Mouse (Mus musculus) limb, embryonic 14.5 days (tissue): ENCODE results near the gene Olfr807. TPM values are rescaled to one million over a fixed set of nuclear protein-coding genes. Genes with fewer than 3 reads are reported as not detected.

Source experiments
- ATAC-seq: fragments of 200-750 bp; cut with Nextera tagmentation; 2 replicates; pipeline ENCODE4 v1.8.0; 2017; ENCODE audit warnings: low read depth, moderate number of reproducible peaks, moderate TSS enrichment; ENCODE audit not compliant: low FRiP score
- DNase-seq: peaks from one replicate; pipeline ENCODE4 v3.0.0-alpha.2; 2015; ENCODE audit warnings: low spot score
- H3K27ac ChIP-seq: fragments of 300-500 bp; sonication (generic); replicated peaks from 2 replicates; pipeline ENCODE4 v1.5.1; 2014; ENCODE audit warnings: low read depth, mild to moderate bottlenecking, low read length, moderate library complexity, mixed read lengths
- H3K27me3 ChIP-seq: fragments of 300-500 bp; sonication (generic); 2 replicates; pipeline ENCODE4 v1.6.1; 2014; ENCODE audit warnings: low read length, mixed read lengths; ENCODE audit not compliant: control insufficient read depth, insufficient read depth
- H3K36me3 ChIP-seq: fragments of 300-500 bp; sonication (generic); 2 replicates; pipeline ENCODE4 v1.6.1; 2014; ENCODE audit warnings: mild to moderate bottlenecking, low read length, moderate library complexity, mixed read lengths; ENCODE audit not compliant: control insufficient read depth, insufficient read depth
- H3K4me1 ChIP-seq: fragments of 300-500 bp; sonication (generic); 2 replicates; pipeline ENCODE4 v1.6.1; 2014; ENCODE audit warnings: antibody characterized with exemption, low read length, mixed read lengths; ENCODE audit not compliant: control insufficient read depth, insufficient read depth
- H3K4me2 ChIP-seq: fragments of 300-500 bp; sonication (generic); replicated peaks from 2 replicates; pipeline ENCODE4 v1.6.1; 2014; ENCODE audit warnings: low read depth, mild to moderate bottlenecking, low read length, moderate library complexity; ENCODE audit not compliant: severe bottlenecking
- H3K4me3 ChIP-seq: fragments of 300-500 bp; sonication (generic); replicated peaks from 2 replicates; pipeline ENCODE4 v1.5.1; 2014; ENCODE audit warnings: low read length
- H3K9ac ChIP-seq: fragments of 300-500 bp; sonication (generic); 2 replicates; pipeline ENCODE4 v1.6.1; 2014; ENCODE audit warnings: mild to moderate bottlenecking, low read depth, low read length, moderate library complexity; ENCODE audit not compliant: severe bottlenecking
- H3K9me3 ChIP-seq: fragments of 300-500 bp; sonication (generic); 2 replicates; pipeline ENCODE4 v1.6.1; 2016; ENCODE audit warnings: low read length; ENCODE audit not compliant: control insufficient read depth
- POLR2A ChIP-seq: fragments of 200-500 bp; IDR thresholded peaks from 2 replicates; pipeline ENCODE4 v1.8.0; 2012; ENCODE audit warnings: inconsistent platforms, mild to moderate bottlenecking, moderate library complexity, borderline replicate concordance; ENCODE audit not compliant: insufficient read depth, insufficient read length; ENCODE audit errors: extremely low read depth
- WGBS: fragments of 180-500 bp; shearing (Covaris S2); extraction: QIAGEN DNeasy Blood & Tissue Kit; methylation state at CpG from one replicate; pipeline ENCODE4 v1.1.7; 2014; 5-methylcytosine and 5-hydroxymethylcytosine counted together
- polyA plus RNA-seq, 2 experiments: library from polyadenylated mRNA; depleted of rRNA in 1 of 2; stranded (reverse) in 1 of 2; unstranded in 1 of 2; fragments of >200 nt; fragmentation: Nextera tagmentation in 1 of 2; extraction: Ambion mirVana in 1 of 2; gene quantifications; 2 replicates each; pipeline versions ENCODE4 v1.2.1 to v1.2.3; 2012 to 2014

The Olfr807 gene
- polyA plus RNA-seq (2012; rRNA removed) (not detected in 2 replicates), polyA plus RNA-seq (2014; fragmentation: Nextera tagmentation; extraction: Ambion mirVana) (not detected in 2 replicates)

DNA sequence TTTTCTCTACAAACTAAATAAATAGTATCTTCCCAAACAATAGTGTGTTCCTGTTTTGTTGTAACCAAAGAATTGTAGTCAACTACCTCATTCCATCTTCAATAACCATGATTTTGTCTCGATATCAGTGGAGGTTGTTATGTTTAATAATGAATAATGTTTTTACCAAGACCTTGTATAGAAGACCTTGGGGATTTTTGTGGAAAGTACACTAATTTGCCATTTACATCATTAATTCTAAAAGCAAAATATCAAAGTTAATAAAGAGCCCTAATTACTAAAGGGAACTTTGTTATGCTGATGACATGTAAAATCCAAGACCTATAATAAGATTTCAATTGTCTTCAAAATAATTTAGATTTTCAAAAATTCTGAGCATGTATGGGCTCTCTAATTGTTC lies at the start of gene Olfr807:
Gene Olfr807, minus strand, starts transcription at position 101 of the 400 bp plus-strand sequence.
- 84% methylated on average over 1 of the region's 1 CpGs for WGBS
- H3K27me3 ChIP-seq = no peaks in the 10 kb centered on the region
- no peak within 1 kb of the TSS for H3K27ac ChIP-seq
- no peaks in the 10 kb centered on the region for H3K36me3 ChIP-seq
- no peak within 1 kb of the TSS for H3K4me3 ChIP-seq
- no peaks in the 10 kb centered on the region for H3K4me1 ChIP-seq
- no peak for DNase-seq
- H3K4me2 ChIP-seq = no peak within 1 kb of the TSS
- H3K9me3 ChIP-seq = no peaks in the 10 kb centered on the region
- H3K9ac ChIP-seq = no peak within 1 kb of the TSS
- no peak for ATAC-seq
- no peak for TF ChIP-seq POLR2A

DNA sequence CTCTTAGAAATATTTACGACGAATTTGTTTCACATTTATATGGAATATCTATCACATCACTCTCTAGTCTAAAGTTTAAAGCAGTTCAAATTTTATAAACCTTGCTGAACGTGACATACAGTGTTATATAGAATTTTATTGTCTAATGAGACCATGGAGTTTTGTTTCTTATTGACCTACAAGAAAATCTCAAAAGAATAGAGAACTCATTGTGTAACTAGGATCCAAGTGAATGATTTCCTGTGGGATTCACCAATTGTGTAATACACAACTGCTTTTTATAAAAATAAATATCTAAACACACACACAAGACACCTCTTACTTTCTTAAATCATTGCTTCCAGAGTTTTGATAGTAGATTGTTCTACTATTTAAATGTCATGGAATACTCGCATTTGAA lies 46.7 kb upstream of the Olfr807 start, which contains the start of gene Olfr811:
Gene Olfr811, minus strand, starts transcription at position 101 of the 400 bp plus-strand sequence.
- H3K9me3 ChIP-seq = no peaks in the 10 kb centered on the region
- no peak within 1 kb of the TSS for H3K4me3 ChIP-seq
- no peaks in the 10 kb centered on the region for H3K27me3 ChIP-seq
- H3K27ac ChIP-seq = no peak within 1 kb of the TSS
- H3K4me1 ChIP-seq = no peaks in the 10 kb centered on the region
- H3K36me3 ChIP-seq = no peaks in the 10 kb centered on the region
- 79% methylated on average over 4 of the region's 4 CpGs for WGBS
- ATAC-seq (no peak), DNase-seq (no peak)
- H3K4me2 ChIP-seq = no peak within 1 kb of the TSS
- no peak for TF ChIP-seq POLR2A
- H3K9ac ChIP-seq = no peak within 1 kb of the TSS

DNA sequence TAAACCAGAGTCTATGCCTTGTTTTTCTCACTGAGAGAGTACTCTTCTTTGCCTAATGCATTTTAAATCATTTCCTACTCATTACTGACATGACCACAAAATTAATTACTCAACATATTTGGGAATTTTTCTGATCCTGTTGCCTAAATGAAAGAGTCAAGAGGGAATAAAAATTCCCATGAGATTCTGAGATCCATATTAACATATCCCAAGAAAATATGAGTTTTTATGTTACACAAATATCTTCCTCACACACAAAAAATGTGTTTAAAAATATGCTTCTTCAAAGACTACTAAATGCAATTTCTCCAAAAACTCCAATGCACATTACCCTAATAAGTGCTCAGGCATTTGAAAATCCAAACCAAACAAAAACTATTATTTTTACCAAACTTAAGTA lies 37.2 kb upstream of the Olfr807 start, which contains the start of gene Olfr810:
Gene Olfr810, minus strand, starts transcription at position 101 of the 400 bp plus-strand sequence.
- Histone ChIP-seq H3K27me3 (no peaks in the 10 kb centered on the region), H3K36me3 (no peaks in the 10 kb centered on the region), H3K9me3 (no peaks in the 10 kb centered on the region), H3K9ac (no peak within 1 kb of the TSS), H3K4me1 (no peaks in the 10 kb centered on the region), H3K27ac (no peak within 1 kb of the TSS), H3K4me2 (no peak within 1 kb of the TSS), H3K4me3 (no peak within 1 kb of the TSS)
- ATAC-seq (no peak), DNase-seq (no peak)
- no peak for TF ChIP-seq POLR2A

DNA sequence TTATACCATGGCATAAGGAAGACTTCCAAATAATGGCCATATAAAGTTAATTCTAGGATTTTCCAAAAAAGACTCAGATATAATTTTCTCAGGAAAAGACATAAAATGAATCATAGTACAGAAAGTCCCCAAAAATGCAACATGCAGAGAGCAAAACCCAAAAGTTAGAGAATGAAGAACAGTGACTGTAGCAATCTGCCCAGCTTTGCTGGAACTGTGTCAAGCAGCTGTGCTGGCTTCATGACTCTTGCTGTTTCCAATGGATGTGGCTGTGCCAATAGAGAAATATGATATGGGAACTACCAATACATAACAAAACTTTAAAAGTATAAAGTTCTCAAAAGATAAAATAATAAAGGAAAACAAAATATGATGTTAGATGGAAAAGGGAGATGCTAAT lies 20.5 kb upstream of the Olfr807 start:
- no peaks in the 10 kb centered on the region for H3K27me3 ChIP-seq
- no peak overlapping the region for H3K4me3 ChIP-seq
- H3K4me2 ChIP-seq = no peak overlapping the region
- H3K27ac ChIP-seq = no peak overlapping the region
- ATAC-seq (no peak), DNase-seq (peak; percentile 3)
- no peaks in the 10 kb centered on the region for H3K4me1 ChIP-seq
- no peak for TF ChIP-seq POLR2A
- no peaks in the 10 kb centered on the region for H3K36me3 ChIP-seq
- no peak overlapping the region for H3K9ac ChIP-seq
- H3K9me3 ChIP-seq = no peaks in the 10 kb centered on the region

DNA sequence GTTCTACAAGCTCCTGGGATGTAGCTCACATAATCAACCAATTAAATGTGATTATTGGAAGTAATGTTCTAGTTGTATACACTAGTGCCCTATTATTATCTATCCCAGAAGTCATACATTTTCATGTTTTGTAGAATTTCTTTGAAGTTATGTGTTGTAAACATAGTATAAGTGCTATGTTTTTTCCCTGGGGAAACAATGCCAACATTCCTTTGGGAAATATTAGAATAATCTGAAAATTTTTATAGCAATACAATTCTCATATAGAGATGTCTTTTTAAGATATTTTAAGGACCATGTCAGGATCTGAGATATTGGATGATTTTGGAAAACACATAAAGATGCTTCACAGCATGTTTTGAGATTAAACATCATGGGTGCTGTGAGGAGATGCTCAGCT lies 16.7 kb upstream of the Olfr807 start, which contains the start of gene Olfr809:
Gene Olfr809, plus strand, starts transcription at position 301 of the 400 bp plus-strand sequence.
- no peak within 1 kb of the TSS for H3K9ac ChIP-seq
- no peaks in the 10 kb centered on the region for H3K36me3 ChIP-seq
- H3K27ac ChIP-seq = no peak within 1 kb of the TSS
- no peaks in the 10 kb centered on the region for H3K4me1 ChIP-seq
- H3K9me3 ChIP-seq = no peaks in the 10 kb centered on the region
- no peak for ATAC-seq
- DNase-seq = no peak
- no peak within 1 kb of the TSS for H3K4me3 ChIP-seq
- no peaks in the 10 kb centered on the region for H3K27me3 ChIP-seq
- no peak for TF ChIP-seq POLR2A
- H3K4me2 ChIP-seq = no peak within 1 kb of the TSS

DNA sequence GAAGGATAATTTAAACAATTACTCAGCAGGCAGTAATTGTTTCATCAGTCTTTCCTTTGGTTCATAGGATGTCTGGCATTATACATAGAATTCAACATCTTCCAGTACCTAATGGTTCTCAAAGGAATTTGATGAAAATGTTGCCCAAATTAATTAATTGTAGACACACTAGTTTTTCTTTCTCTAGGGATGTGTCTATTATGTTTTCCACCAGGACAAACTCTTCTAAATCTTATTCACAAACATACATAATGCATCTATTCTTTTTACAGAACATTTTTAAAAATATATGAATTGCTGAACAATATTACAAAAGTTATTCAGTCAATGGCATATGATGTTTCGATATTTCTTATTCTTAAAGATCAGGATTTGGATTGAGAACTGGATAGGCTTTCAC lies 7.6 kb upstream of the Olfr807 start, which contains the start of gene Olfr808:
Gene Olfr808, plus strand, starts transcription at position 301 of the 400 bp plus-strand sequence.
- Histone ChIP-seq H3K4me3 (no peak within 1 kb of the TSS), H3K4me2 (no peak within 1 kb of the TSS), H3K9ac (no peak within 1 kb of the TSS), H3K36me3 (no peaks in the 10 kb centered on the region), H3K9me3 (no peaks in the 10 kb centered on the region), H3K27ac (no peak within 1 kb of the TSS), H3K4me1 (no peaks in the 10 kb centered on the region), H3K27me3 (no peaks in the 10 kb centered on the region)
- WGBS = 92% methylated on average over 1 of the region's 1 CpGs
- ATAC-seq (no peak), DNase-seq (no peak)
- no peak for TF ChIP-seq POLR2A
